Mouse (Mus musculus) MEL (cell line): ENCODE measurements around the gene Col4a3. TPM values are rescaled to one million over a fixed set of nuclear protein-coding genes. Genes with fewer than 3 reads are reported as not detected.

ENCODE experiments used
- DNase-seq: peaks from one replicate; pipeline ENCODE4 v3.0.0; 2011; ENCODE audit warnings: low read depth, low spot score
- H3K27ac ChIP-seq: 2 replicates; pipeline ENCODE4 v1.5.1; 2012; ENCODE audit warnings: low read depth, mild to moderate bottlenecking, control low read depth, low read length, moderate library complexity; ENCODE audit not compliant: control insufficient read depth
- H3K27me3 ChIP-seq, 2 experiments: fragments of 150-350 bp in 1 of 2; sonication (generic) in 1 of 2; 2 replicates each; pipeline ENCODE4 v1.6.1; 2012; ENCODE audit warnings: low read length in 2 of 2, mild to moderate bottlenecking in 2 of 2, improper control_type of control experiment in 1 of 2, moderate library complexity in 1 of 2; ENCODE audit not compliant: insufficient read depth in 2 of 2, control insufficient read depth in 1 of 2
- H3K36me3 ChIP-seq, 2 experiments: 2 replicates each; pipeline ENCODE4 v1.6.1; 2012 to 2014; ENCODE audit warnings: low read length in 2 of 2, improper control_type of control experiment in 1 of 2, inconsistent platforms in 1 of 2, mild to moderate bottlenecking in 1 of 2; ENCODE audit not compliant: insufficient read depth in 2 of 2, control insufficient read depth in 1 of 2
- H3K4me1 ChIP-seq, 2 experiments: fragments of 150-350 bp in 1 of 2; sonication (generic) in 1 of 2; 2 replicates each; pipeline ENCODE4 v1.6.1; 2012; ENCODE audit warnings: low read length in 2 of 2, improper control_type of control experiment in 1 of 2, mild to moderate bottlenecking in 1 of 2; ENCODE audit not compliant: insufficient read depth in 2 of 2, control insufficient read depth in 1 of 2
- H3K4me3 ChIP-seq, 2 experiments: fragments of 150-350 bp in 1 of 2; sonication (generic) in 1 of 2; 2 replicates each; pipeline ENCODE4 v1.5.1; 2012; ENCODE audit warnings: low read depth in 2 of 2, low read length in 2 of 2, mild to moderate bottlenecking in 2 of 2, moderate library complexity in 2 of 2, control low read depth in 1 of 2, improper control_type of control experiment in 1 of 2; ENCODE audit not compliant: control insufficient read depth in 1 of 2, insufficient read depth in 1 of 2
- H3K79me2 ChIP-seq: 2 replicates; pipeline ENCODE4 v1.6.1; 2012; ENCODE audit warnings: mild to moderate bottlenecking, low read length, moderate library complexity; ENCODE audit not compliant: control insufficient read depth, poor library complexity, insufficient read depth
- H3K9ac ChIP-seq: 2 replicates; pipeline ENCODE4 v1.6.1; 2012; ENCODE audit warnings: low read depth, mild to moderate bottlenecking, control low read depth, low read length, moderate library complexity; ENCODE audit not compliant: control insufficient read depth, poor library complexity, severe bottlenecking
- H3K9me3 ChIP-seq: fragments of 150-350 bp; sonication (generic); replicated peaks from 2 replicates; pipeline ENCODE4 v1.6.1; 2012; ENCODE audit warnings: mild to moderate bottlenecking, low read length, improper control_type of control experiment, moderate library complexity; ENCODE audit not compliant: insufficient read depth
- CHD1 ChIP-seq: IDR thresholded peaks from 2 replicates; pipeline ENCODE4 v1.6.1; 2012; ENCODE audit warnings: low read depth, mild to moderate bottlenecking, inconsistent platforms, low read length, improper control_type of control experiment
- ELF1 ChIP-seq: IDR thresholded peaks from 2 replicates; pipeline ENCODE4 v1.6.1; 2014; ENCODE audit warnings: low read depth, mild to moderate bottlenecking, inconsistent platforms, low read length, improper control_type of control experiment, moderate library complexity
- EP300 ChIP-seq, 2 experiments: IDR thresholded peaks; 2 replicates each; pipeline ENCODE4 v1.6.1; 2011; ENCODE audit warnings: improper control_type of control experiment in 2 of 2, low read length in 2 of 2, low read depth in 1 of 2, mild to moderate bottlenecking in 1 of 2
- ETS1 ChIP-seq: IDR thresholded peaks from 2 replicates; pipeline ENCODE4 v1.6.1; 2012; ENCODE audit warnings: low read depth, mild to moderate bottlenecking, inconsistent platforms, low read length, improper control_type of control experiment, moderate library complexity
- GATA1 ChIP-seq: IDR thresholded peaks from 2 replicates; pipeline ENCODE4 v1.6.1; 2011; ENCODE audit warnings: low read depth, low read length, improper control_type of control experiment
- HCFC1 ChIP-seq: IDR thresholded peaks from 2 replicates; pipeline ENCODE4 v1.6.1; 2012; ENCODE audit warnings: low read depth, mild to moderate bottlenecking, inconsistent platforms, low read length, improper control_type of control experiment, moderate library complexity
- KAT2A ChIP-seq: conservative IDR thresholded peaks from 2 replicates; pipeline ENCODE4 v1.6.1; 2012; ENCODE audit warnings: low read depth, low read length, improper control_type of control experiment, inconsistent platforms
- MAX ChIP-seq: IDR thresholded peaks from 2 replicates; pipeline ENCODE4 v1.6.1; 2011; ENCODE audit warnings: low read length, improper control_type of control experiment
- MXI1 ChIP-seq: IDR thresholded peaks from 2 replicates; pipeline ENCODE4 v1.6.1; 2011; ENCODE audit warnings: mild to moderate bottlenecking, low read depth, low read length, improper control_type of control experiment
- NELFE ChIP-seq: IDR thresholded peaks from 2 replicates; pipeline ENCODE4 v1.6.1; 2011; ENCODE audit warnings: low read depth, low read length, improper control_type of control experiment
- NRF1 ChIP-seq: IDR thresholded peaks from 2 replicates; pipeline ENCODE4 v1.6.1; 2014; ENCODE audit warnings: low read depth, mild to moderate bottlenecking, inconsistent platforms, low read length, improper control_type of control experiment, moderate library complexity; ENCODE audit not compliant: poor library complexity, insufficient read depth, severe bottlenecking
- POLR2A ChIP-seq, 2 experiments: IDR thresholded peaks; 2 replicates each; pipeline ENCODE4 v1.6.1; 2011 to 2012; ENCODE audit warnings: low read length in 2 of 2, mild to moderate bottlenecking in 2 of 2, control low read depth in 1 of 2, improper control_type of control experiment in 1 of 2, low read depth in 1 of 2, moderate library complexity in 1 of 2; ENCODE audit not compliant: control insufficient read depth in 1 of 2, insufficient read depth in 1 of 2, poor library complexity in 1 of 2
- RAD21 ChIP-seq: IDR thresholded peaks from 2 replicates; pipeline ENCODE4 v1.6.1; 2011; ENCODE audit warnings: mild to moderate bottlenecking, low read depth, low read length, improper control_type of control experiment
- RCOR1 ChIP-seq: IDR thresholded peaks from 2 replicates; pipeline ENCODE4 v1.6.1; 2012; ENCODE audit warnings: low read depth, mild to moderate bottlenecking, inconsistent platforms, low read length, improper control_type of control experiment
- SIN3A ChIP-seq: IDR thresholded peaks from 2 replicates; pipeline ENCODE4 v1.6.1; 2012; ENCODE audit warnings: low read length, improper control_type of control experiment, inconsistent platforms
- SMC3 ChIP-seq: IDR thresholded peaks from 2 replicates; pipeline ENCODE4 v1.6.1; 2011; ENCODE audit warnings: low read depth, low read length, improper control_type of control experiment
- TAL1 ChIP-seq: IDR thresholded peaks from 2 replicates; pipeline ENCODE4 v1.6.1; 2012; ENCODE audit warnings: mild to moderate bottlenecking, inconsistent platforms, low read length, moderate library complexity, mixed read lengths
- TBP ChIP-seq: IDR thresholded peaks from 2 replicates; pipeline ENCODE4 v1.8.0; 2011; ENCODE audit warnings: low read depth, low read length, improper control_type of control experiment
- TCF12 ChIP-seq: IDR thresholded peaks from 2 replicates; pipeline ENCODE4 v1.6.1; 2014; ENCODE audit warnings: low read depth, mild to moderate bottlenecking, inconsistent platforms, low read length, improper control_type of control experiment, moderate library complexity
- USF1 ChIP-seq: IDR thresholded peaks from 2 replicates; pipeline ENCODE4 v1.6.1; 2014; ENCODE audit warnings: low read depth, mild to moderate bottlenecking, inconsistent platforms, low read length, improper control_type of control experiment, moderate library complexity
- USF2 ChIP-seq, 2 experiments: IDR thresholded peaks; 2 replicates each; pipeline ENCODE4 v1.6.1; 2011 to 2012; ENCODE audit warnings: improper control_type of control experiment in 2 of 2, low read length in 2 of 2, borderline replicate concordance in 1 of 2, inconsistent platforms in 1 of 2, low read depth in 1 of 2, mild to moderate bottlenecking in 1 of 2; ENCODE audit not compliant: insufficient read depth in 1 of 2
- ZC3H11A ChIP-seq: IDR thresholded peaks from 2 replicates; pipeline ENCODE4 v1.6.1; 2012; ENCODE audit warnings: low read depth, mild to moderate bottlenecking, inconsistent platforms, low read length, improper control_type of control experiment
- polyA plus RNA-seq, 2 experiments: library from polyadenylated mRNA; stranded (reverse) in 1 of 2; unstranded in 1 of 2; fragments of >175 nt in 1 of 2; fragments of >200 nt in 1 of 2; gene quantifications; 2 replicates each; pipeline versions ENCODE4 v1.2.1 to v1.2.4; 2012; ENCODE audit warnings: low replicate concordance in 2 of 2, low read depth in 1 of 2; ENCODE audit not compliant: insufficient read length in 2 of 2, insufficient read depth in 1 of 2, missing spikeins in 1 of 2
- total RNA-seq: library from RNA; depleted of rRNA; stranded (reverse); fragments of 300-350 nt; gene quantifications from 2 replicates; pipeline ENCODE4 v1.2.3, GENCODE M21; 2012

Col4a3 gene
- total and polyA plus RNA-seq, 3 experiments = 0.19 to 0.47 TPM; not detected in 1

GRCm38 (mm10) chr1:82717816-82718512, 131.2 kb downstream of the Col4a3 start:
- TF ChIP-seq TAL1 (no peak), USF1 (peak; percentile 24; the same call in 1 of the 2 replicates), MAX (no peak), POLR2A (IDR thresholded peaks at IDR 0.05; ENCODE audit: control insufficient read depth in 1 of 2, insufficient read depth in 1 of 2, low read depth in 1 of 2, low read length in 2 of 2, poor library complexity in 1 of 2) (no peak), ZC3H11A (no peak), NELFE (no peak), SMC3 (no peak), MXI1 (no peak), GATA1 (no peak)
- H3K79me2 ChIP-seq = no peaks in the 10 kb centered on the region
- H3K4me3 ChIP-seq = no peak overlapping the region
- no peak overlapping the region for H3K27ac ChIP-seq
- no peaks in the 10 kb centered on the region for H3K36me3 ChIP-seq
- H3K9ac ChIP-seq = no peak overlapping the region
- no peak for DNase-seq
- no peaks in the 10 kb centered on the region for H3K4me1 ChIP-seq
- H3K9me3 ChIP-seq = no peaks in the 10 kb centered on the region
- H3K27me3 ChIP-seq = peaks cover 7 to 10% of the 10 kb centered on the region in 2 experiments

GRCm38 (mm10) chr1:82724339-82725025, 137.8 kb downstream of the Col4a3 start, which contains the start of gene Mff:
TSS of gene Mff (plus strand) at chr1:82724890.
- Histone ChIP-seq H3K79me2 (peaks cover 19% of the 10 kb centered on the region), H3K27me3 (no peaks in the 10 kb centered on the region; a peak in 2 of 4 replicates), H3K4me1 (peaks cover 2 to 7% of the 10 kb centered on the region in 2 experiments), H3K9me3 (no peaks in the 10 kb centered on the region), H3K9ac (peak within 1 kb of the TSS; percentile 87), H3K4me3 (peak within 1 kb of the TSS; percentile 88 to 91), H3K27ac (peak within 1 kb of the TSS; percentile 84)
- peak; percentile 97 for DNase-seq
- 0 out of 2 replicates have a peak, but pooled peaks have one; percentile 43 for TF ChIP-seq ETS1
- TF ChIP-seq RCOR1 = peak; percentile 89
- peak; percentile 93 for TF ChIP-seq KAT2A
- peak; percentile 30 to 75; a peak in 1 of 4 replicates for TF ChIP-seq POLR2A (IDR thresholded peaks at IDR 0.05; ENCODE audit: control insufficient read depth in 1 of 2, insufficient read depth in 1 of 2, low read depth in 1 of 2, low read length in 2 of 2, poor library complexity in 1 of 2)
- no peak for TF ChIP-seq NRF1
- TF ChIP-seq TBP = peak; percentile 83
- no peak for TF ChIP-seq EP300 (IDR thresholded peaks at IDR 0.05; ENCODE audit: low read depth in 1 of 2, low read length in 2 of 2)
- peak; percentile 84 to 91 for TF ChIP-seq USF2 (IDR thresholded peaks at IDR 0.05; ENCODE audit: borderline replicate concordance in 1 of 2, insufficient read depth in 1 of 2, low read depth in 1 of 2, low read length in 2 of 2)
- peak; percentile 39; the same call in 1 of the 2 replicates for TF ChIP-seq TCF12
- TF ChIP-seq GATA1 = no peak
- peak; percentile 98 for TF ChIP-seq HCFC1
- TF ChIP-seq CHD1 = no peak
- peak; percentile 56; the same call in 1 of the 2 replicates for TF ChIP-seq MXI1
- peak; percentile 94 for TF ChIP-seq SIN3A
- TF ChIP-seq ELF1 = peak; percentile 97
- peak; percentile 99 for TF ChIP-seq USF1
- peak; percentile 80 for TF ChIP-seq MAX
- TF ChIP-seq NELFE = peak; percentile 83
- TF ChIP-seq RAD21 = no peak
- TF ChIP-seq, all 39 proteins: peak for 14
- peaks cover 0 to 11% of the 10 kb centered on the region in 2 experiments for H3K36me3 ChIP-seq
